Mouse (Mus musculus) liver, adult 2 months (tissue): Measurements from ENCODE around the gene Lrrc4c.

ENCODE experiments used
- CTCF ChIP-seq: fragments of 200-500 bp; IDR thresholded peaks from 2 replicates; pipeline ENCODE4 v1.5.1; 2011; ENCODE audit warnings: low read depth, low read length, control low read depth
- POLR2A ChIP-seq: fragments of 200-500 bp; IDR thresholded peaks from 2 replicates; pipeline ENCODE4 v1.6.1; 2011; ENCODE audit warnings: low read length, control low read depth; ENCODE audit not compliant: insufficient read depth; ENCODE audit errors: extremely low read depth

DNA sequence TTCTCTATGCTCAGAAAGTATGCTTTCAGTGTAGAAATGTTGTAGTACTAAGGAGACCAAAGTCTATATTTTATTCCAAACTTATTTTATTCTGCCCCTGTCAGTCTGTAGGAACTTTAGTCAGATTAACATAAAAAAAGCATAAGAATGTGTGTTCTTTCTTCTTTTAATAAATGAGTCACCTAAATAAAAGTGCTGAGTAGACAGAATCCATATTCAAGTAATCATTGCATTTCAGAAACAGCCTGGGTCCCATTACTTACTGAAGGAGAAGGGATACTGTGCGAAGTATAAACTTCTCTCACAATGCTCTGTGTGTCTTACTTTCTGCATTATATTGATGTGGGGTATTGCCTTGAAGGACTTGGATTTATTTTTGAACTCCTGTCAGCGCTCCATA lies 255.8 kb downstream of the Lrrc4c start:
- TF ChIP-seq POLR2A, result no peak
- TF ChIP-seq CTCF, result no peak
